Mouse (Mus musculus) neural tube, embryonic 10.5 days (tissue): Measurements from ENCODE around the gene Pak7.

ENCODE experiments used
- DNase-seq: peaks from one replicate; pipeline ENCODE4 v3.0.0-alpha.2; 2017; ENCODE audit warnings: low spot score; ENCODE audit errors: extremely low spot score

Pak7 gene

DNA sequence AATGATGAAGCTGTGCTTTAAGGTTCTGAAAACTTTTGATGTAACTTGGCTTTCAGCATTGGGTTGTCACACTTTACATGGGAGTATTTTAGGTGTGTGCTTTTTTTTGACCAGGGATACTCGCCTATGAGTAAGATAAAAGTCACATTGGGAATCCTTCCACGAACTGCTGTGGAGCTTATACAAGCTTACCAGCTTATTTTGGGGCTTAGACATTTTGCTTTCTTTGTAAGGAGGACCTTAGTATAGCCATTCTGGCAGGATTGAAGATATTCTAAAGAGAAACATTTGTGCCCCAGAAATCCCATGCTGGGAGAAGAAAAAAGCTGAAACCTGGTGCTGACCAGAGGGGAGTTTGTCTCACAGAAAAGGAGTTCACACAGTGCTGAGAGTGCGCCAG lies 212.7 kb downstream of the Pak7 start:
- DNase-seq = no peak

GRCm38 (mm10) chr2:136150752-136151151 lies 237.0 kb downstream of the Pak7 start:
- DNase-seq = no peak

DNA sequence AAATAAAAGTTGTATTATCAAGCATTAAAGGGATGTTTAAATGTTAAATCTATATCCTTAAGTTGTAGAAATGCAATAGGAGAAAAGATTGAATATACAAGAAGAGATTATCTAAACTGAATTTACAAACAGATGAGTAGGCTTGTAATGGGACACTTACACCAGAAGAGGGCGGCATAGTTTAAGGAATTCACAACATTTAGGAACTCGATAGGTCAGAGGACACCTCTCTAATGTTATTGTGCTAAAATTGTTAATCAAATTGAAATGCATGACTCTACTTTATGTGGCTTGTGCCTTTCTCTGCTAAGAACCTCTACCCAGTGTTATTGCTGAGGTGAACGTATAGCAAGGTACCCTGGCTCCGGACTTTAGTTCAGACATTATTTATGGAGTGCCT lies 238.2 kb downstream of the Pak7 start:
- no peak for DNase-seq

DNA sequence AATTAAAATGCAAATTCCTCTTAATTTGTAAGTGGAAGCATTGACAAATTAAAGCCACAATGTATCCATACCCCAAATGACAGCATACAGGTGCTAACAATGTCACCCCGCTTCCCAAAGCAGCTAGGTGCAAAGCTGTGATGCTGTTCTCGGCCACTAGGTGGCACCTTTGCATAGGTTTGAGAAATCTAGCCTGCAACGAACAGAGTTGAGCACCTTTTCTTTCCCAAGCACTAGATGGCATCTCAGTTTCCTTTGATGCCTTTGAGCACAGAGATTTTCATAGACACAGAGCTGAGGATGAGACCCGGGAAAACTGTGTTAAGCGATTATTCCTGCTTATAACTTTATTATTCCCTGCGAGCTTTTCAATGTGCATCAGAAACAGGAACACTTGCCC lies 238.8 kb downstream of the Pak7 start:
- DNase-seq = peak; percentile 87

- no peak for DNase-seq
Observed at GRCm38 (mm10) chr2:136140807-136141206, 247.0 kb downstream of the Pak7 start.

DNA sequence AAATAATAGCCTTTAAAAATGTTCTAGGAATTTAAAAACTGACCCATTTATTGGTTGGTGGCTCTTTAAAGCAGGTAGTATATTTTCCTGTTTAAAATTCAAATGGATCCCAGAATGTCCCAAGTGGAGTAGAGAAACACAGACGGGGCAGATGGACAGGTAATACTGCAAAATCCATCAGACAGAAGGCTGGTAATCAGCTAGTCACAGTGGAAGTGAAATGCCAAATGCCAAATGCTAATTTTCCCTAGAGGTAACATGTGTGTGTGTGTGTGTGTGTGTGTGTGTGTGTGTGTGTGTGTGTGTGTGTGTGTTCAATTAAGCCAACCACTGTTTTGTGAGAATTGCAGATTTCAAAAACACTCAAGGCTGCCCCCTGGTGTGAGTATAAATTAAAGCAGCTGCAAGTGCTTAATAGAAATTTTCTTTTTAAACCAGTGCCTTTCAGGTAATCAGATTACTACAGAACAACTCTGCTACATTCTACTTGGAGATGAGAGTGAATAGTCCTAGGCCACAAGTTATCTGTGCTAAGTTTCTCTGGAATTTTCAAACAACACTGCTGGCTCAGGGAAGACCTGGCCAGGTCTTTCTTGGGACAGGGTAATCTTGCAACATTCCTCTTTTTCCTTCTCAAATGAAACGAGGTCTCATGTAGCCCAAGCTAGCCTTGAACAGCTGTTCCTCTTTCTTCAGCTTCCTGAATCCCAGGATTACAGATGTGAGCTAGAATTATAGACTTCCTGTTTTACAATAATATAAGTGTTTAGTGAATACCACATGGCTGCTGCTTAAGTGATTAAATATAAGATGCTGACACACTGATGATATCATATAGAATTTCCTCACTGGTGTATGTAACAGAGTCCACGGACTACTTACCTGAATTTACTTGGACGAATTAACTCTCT lies 248.4 kb downstream of the Pak7 start:
- peak; percentile 29 for DNase-seq

GRCm38 (mm10) chr2:136138451-136138850 lies 249.3 kb downstream of the Pak7 start:
- DNase-seq = no peak

GRCm38 (mm10) chr2:136121867-136122266 lies 265.9 kb downstream of the Pak7 start:
- peak; percentile 37 for DNase-seq

DNA sequence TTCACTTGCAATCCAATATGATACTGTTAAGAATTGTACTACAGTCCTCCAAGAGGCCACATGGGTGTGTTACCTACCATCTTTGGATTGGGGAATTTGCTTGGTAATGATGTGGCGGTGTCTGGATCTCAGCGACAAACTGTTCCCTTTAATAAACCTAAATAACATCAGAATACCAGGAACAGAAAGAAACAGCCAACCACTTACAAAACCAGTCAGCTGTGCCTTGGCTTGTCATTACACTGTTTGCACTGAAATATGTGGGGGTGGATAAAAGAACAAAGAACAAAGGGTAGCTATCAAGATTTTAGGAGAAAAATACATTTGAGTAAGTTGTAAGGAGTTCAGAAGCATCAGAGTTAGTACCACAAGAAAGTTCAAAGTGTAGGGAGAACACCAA lies 269.8 kb downstream of the Pak7 start:
- no peak for DNase-seq

GRCm38 (mm10) chr2:136113374-136113773 lies 274.4 kb downstream of the Pak7 start:
- no peak for DNase-seq

- no peak for DNase-seq
Observed at GRCm38 (mm10) chr2:136109038-136109363, 278.8 kb downstream of the Pak7 start.

DNA sequence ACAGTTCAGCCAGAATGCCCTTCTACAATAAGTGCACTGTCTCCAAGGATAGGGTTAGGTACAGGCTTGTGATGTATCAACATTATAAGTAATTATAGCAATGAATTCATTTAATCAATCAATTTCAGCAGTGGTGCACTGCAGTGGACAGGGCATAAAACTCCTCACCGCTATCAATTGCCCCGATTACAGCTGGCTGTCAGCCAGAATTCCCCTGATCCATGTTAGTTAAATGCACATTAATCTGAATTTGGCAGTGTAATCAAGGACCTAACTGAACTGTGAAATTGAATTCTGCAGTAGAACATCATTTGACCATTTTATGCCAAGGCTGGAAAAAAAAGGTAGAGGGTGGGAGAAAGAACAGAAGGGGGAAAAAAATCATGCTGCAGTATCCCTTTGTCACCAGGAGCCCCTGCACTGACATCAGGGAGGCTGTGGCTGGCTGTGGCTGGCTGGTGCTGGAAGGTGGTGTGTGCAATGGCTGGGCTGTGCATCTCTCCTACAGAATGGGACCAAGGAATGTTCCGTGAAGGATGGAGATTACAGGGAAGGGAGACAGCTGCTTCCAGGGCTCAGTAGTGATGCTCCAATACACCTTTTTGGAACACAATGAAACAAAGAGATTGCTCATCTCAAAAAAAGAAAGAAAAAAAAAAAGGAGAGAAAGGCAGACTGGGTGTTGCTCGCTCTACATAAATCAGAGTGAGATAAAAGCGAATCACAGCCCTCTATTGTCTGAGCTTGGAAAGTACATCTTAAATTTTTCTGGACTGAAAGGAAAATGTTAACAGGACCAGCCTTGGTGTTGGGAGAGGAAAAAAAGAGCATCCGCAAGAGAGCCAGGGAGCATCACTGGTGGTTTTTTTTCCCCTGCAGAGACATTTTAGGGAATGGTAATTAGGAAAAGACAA lies 279.4 kb downstream of the Pak7 start:
- DNase-seq = peak; percentile 37

- no peak for DNase-seq
Observed at GRCm38 (mm10) chr2:136107597-136107996, 280.2 kb downstream of the Pak7 start.

DNA sequence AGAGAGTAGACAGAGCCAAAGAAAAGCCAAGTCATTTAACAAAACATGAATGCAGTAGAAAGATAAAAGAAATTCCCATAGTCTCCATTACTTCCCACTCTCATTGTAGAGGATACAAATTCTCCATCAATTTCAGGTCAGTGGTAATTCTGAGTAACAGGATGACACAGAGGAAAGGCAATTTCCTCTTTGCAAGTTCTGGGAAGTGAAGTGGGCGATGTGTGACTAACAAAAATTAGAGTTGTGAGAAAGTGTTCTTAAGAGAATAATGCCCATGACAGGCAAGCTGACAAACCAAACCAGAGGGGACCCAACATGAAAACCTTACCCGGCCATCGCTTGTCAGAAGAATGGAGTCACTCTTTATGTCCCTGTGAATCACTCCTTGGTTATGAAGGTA lies 290.6 kb downstream of the Pak7 start:
- DNase-seq = no peak

DNA sequence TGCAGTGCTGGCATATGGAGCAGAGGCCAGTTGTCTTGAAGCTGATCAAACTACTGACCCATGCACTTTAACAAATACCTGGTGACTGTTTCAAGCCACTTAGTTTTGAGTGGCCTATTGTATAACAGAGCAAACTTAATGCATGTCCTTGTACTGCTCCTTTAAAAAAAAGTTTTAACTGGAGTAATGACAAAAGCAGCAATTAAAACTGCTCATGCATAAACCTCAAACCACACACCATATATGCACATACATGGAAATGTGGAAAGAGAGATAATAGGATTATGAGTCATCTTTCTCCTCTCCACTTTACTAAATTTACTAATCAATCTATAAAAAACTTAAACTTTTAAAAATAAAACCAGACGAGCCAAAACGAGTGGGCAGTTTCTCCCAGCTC lies 291.8 kb downstream of the Pak7 start:
- no peak for DNase-seq

DNA sequence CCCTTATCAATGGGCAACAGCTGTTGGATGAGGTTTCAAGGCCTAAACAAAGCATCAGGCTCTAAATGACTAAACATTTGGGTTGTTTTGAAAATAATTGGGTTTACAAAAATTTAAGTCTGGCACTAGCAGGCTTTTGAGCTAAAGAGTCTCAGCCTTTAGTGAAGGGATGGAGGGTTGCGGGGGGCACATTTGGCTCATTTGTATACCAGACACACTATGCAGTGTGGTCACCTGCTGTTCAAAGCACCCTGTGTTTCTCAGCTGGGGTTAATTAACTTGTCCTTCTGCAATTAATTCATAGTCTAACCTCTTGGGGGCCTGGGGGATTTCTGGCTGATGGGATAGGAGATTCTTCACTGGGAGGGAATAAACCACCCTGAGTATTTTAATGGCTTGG lies 323.4 kb downstream of the Pak7 start:
- no peak for DNase-seq

DNA sequence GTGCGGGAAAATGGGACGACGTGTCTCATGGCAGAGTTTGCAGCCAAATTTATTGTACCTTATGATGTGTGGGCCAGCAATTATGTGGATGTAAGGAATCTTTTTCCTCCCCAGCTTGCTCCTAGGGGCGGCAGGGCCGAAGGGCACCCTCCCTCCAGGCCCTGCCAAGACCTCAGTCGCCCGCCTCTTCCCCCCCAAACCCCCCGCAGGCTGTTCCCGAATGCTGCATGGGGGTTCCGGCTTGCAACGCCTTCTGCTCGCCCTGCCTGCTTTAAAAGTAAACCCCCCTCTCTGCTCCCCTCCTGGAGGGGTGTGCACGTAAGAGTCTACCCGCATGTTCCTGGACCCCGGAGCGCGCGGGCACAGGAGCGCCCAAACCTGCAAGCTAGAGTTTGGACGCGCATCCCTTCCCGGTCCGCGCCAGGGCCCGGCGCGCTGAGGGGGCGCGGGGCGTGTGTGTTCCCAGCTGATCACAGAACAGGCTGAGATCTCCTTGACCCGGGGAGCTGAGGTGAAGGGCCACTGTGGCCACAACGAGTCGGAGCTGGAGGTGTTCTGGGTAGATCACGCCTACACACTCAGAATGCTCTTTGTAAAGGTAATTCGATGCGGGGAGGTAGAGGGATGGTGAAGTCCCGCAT lies 328.6 kb downstream of the Pak7 start:
- DNase-seq = peak; percentile 40

DNA sequence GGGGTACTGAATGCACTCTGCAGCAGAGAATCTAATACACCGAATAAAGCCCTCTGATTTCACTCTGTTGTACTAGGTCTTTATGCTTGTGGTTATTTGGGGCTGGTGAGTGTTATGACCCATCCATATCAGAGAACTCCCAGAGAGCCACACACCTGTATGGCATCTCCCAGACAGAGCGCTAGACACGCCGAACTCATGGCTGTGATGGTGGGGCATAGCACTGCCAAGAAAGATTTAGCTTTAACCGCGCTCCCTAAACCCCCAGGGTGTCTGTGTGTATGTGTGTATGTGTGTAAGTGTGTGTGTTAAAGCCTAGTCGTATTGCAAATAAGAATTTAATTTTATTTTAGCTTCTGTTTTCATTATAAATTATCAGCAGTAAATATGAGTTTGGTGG lies 329.4 kb downstream of the Pak7 start:
- peak; percentile 27 for DNase-seq

DNA sequence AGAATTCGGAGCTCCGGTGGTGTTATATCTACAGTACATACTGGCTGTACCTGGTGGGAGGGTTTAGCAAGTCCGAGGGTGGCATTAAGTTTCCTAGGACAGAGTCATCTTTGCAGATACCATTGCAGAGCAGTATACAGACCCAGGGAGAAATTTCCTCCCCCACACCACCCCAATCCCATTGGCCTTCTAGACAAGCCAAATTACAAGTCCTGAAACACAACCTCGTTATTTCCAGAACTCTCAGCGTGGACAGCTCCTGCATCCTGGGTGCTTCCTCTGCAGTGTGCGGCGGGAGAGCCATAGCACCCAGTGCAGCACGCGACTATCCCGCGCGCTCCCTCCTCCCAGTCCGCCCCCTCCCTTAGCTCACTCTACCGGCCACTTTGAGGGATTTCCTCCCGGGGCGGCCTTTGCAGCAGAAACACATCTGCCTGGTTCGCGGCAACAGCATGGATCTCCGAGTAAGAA lies 329.9 kb downstream of the Pak7 start:
- DNase-seq = peak; percentile 57

GRCm38 (mm10) chr2:136051688-136052289 lies 336.0 kb downstream of the Pak7 start, which contains the start of gene Lamp5:
Gene Lamp5 (plus strand): TSS chr2:136052239.
- peak; percentile 39 for DNase-seq
